Mouse (Mus musculus): ENCODE results near the gene Ntf5. TPM values are rescaled to one million over a fixed set of nuclear protein-coding genes. Genes with fewer than 3 reads are reported as not detected.
"Not testable (repeated sequence)": the region's sequence is repeated elsewhere in the genome, so short reads cannot be mapped to it uniquely, and the experiment has no call there.

Gene Ntf5
- total RNA-seq, 2 experiments from 2014 or later = 0.22 to 0.26 TPM

DNA sequence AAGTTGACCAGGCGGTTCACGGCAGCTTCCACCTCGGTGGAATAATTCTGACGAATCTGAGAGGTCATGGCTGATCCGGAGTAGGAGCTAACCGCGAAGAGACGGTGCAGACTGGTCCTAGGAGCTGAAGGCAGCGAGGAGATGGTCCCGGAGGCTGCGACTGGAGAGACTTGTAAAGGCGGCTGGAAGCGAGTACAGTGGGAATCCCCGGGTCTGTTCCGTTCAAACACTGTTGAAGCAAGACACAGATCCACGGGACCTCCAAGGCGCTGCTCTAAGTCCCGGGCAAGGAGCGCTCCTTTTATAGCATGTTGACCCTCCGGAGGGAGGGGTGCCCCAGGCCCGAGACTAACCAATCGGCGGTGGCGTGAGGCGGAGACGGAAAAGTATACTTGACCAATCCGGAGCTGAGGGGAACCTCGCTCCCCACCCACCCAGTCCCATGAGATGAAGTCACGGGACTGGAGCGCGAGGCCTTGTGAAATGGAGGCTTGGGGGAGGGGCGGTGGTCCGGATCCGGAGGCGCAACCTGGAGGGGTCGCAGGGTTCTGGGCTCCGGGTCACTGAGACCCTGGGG, 46.2 kb downstream of the Ntf5 start, which contains the start of gene Ftl1:
Gene Ftl1, minus strand, starts transcription at position 321 of the 577 bp plus-strand sequence.
- intact Hi-C loops (cut with DNase I) = loop anchor here (2.0 kb wide), 1 partner anchor 25 kb away; the partner anchor contains the start of gene Gys1
- peak; percentile 97 to 98 for DNase-seq

DNA sequence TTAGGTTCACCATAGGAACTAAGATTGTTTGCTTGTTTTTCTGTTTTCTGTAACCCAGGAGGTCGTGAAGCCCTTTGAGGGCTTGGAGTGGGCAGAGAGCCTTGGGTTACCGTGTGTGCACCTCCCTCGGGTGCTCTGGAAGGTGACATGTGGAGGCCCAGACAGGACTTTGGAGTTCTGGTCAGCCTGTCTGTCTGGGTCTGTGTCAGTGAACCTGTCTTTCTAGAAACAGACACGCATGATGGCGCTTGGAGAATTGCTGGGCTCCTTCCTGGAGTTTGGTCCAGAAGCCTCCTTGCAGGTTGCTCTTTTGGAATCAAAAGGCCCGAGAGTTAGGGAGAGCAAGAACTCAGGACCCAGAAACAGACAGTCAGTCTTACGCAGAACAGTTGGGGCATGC, 46.9 kb downstream of the Ntf5 start:
- intact Hi-C loops (cut with DNase I) = no loop called here
- DNase-seq = no peak

- intact Hi-C loops (cut with DNase I) = no loop called here
Measured at GRCm38 (mm10) chr7:45460860-45461314, 47.4 kb downstream of the Ntf5 start.

DNA sequence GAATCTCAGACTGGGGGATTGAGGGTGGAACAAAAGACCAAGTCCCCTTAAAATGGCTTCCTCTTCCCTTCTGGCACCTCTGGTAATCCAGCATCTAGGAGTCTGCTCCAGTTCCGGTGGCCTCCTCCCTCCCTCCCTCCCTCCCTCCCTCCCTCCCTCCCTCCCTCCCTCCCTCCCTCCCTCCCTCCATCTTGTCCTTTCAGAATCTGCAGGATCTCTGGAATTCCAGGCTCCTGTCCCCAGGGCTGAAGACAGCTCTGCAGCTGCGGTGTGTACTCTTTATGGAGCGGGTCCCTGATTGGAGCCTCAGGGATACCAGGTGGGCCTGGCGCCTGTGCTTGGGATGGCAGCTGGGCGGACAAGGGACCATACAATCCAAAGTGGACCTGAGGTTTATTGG, 47.8 kb downstream of the Ntf5 start:
- no peak for DNase-seq
- intact Hi-C loops (cut with DNase I) = no loop called here

More at GRCm38 (mm10) chr7:45460860-45461314, 47.4 kb downstream of the Ntf5 start:
- peak; percentile 68 to 72 for DNase-seq

- intact Hi-C loops (cut with DNase I) = no loop called here
- DNase-seq = no peak
Measured at GRCm38 (mm10) chr7:45461781-45462180, 48.3 kb downstream of the Ntf5 start.

GRCm38 (mm10) chr7:45462325-45462724, 48.8 kb downstream of the Ntf5 start:
- intact Hi-C loops (cut with DNase I) = no loop called here
- DNase-seq = no peak

- DNase-seq; intact Hi-C loops (cut with DNase I): not testable (repeated sequence)
Measured at GRCm38 (mm10) chr7:45462868-45463267, 49.4 kb downstream of the Ntf5 start.

DNA sequence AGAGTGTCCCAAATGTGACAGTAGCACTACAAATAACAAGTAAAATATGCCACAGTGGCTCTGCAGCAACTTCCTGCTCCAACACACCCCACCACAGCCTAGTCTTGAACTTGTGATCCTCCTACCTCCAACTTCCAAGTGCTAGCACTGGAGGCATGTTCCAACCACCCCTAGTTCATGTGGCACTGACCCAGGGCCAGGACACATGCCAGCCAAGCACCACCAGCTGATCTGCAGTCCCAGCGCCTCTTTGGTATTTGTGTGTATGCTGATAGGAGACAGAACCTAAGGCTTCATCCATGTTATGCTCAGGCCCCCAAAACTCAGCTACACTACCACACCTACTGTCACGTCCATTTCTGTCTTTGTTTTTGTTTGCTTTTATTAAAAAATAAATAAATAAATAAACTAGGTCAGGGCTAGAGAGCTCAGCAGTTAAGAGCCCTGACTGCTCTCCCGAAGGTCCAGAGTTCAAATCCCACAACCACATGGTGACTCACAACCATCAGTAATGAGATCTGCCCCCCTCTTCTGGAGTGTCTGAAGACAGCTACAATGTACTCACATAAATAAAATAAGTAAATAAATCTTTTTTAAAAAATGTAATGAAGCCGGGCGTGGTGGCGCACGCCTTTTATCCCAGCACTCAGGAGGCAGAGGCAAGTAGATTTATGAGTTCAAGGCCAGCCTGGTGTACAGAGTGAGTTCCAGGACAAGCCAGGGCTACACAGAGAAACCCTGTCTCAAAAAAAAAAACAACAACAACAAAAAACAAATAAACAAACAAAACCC, 50.7 kb downstream of the Ntf5 start:
- intact Hi-C loops (cut with DNase I) = no loop called here
- no peak for DNase-seq

- no peak for DNase-seq
- intact Hi-C loops (cut with DNase I) = no loop called here
Measured at GRCm38 (mm10) chr7:45465112-45465511, 51.6 kb downstream of the Ntf5 start.

GRCm38 (mm10) chr7:45465549-45465948, 52.1 kb downstream of the Ntf5 start:
- intact Hi-C loops (cut with DNase I) = no loop called here
- DNase-seq = no peak

GRCm38 (mm10) chr7:45466283-45467089, 53.0 kb downstream of the Ntf5 start, which contains the start of gene Bax:
Bax (minus strand) TSS chr7:45466898.
- peak; percentile 96 to 97 for DNase-seq
- intact Hi-C loops (cut with DNase I) = loop anchor here (2.0 kb wide), 1 partner anchor 56 kb away; no protein-coding TSS in a partner anchor

Small RNA genes within 50 kb of the gene (microRNA-seq; reads per million reads assigned to microRNA genes)
- 0 reads per million in 2 experiments for gene Gm22133

Other genes starting within 250 kb of the Ntf5 start
- gene Slc17a7, start 249.7 kb upstream of the Ntf5 start, total RNA-seq (2021) = 1 to 10 TPM; 6.1 to 6.7 TPM
- not detected for gene Gfy, start 234.1 kb upstream of the Ntf5 start, total RNA-seq (2021)
- not detected for gene Pth2, start 232.7 kb upstream of the Ntf5 start, total RNA-seq (2021)
- gene Ccdc155, start 208.8 kb upstream of the Ntf5 start, total RNA-seq (2021) = not detected
- gene Dkkl1, start 201.5 kb upstream of the Ntf5 start, total RNA-seq (2021) = not detected
- gene Tead2, start 197.9 kb upstream of the Ntf5 start, total RNA-seq (2021) = 10 to 100 TPM; 27.5 to 32.3 TPM
- 1 to 10 TPM; 3.0 to 4.0 TPM for gene Cd37, start 174.6 kb upstream of the Ntf5 start, total RNA-seq (2021)
- not detected for gene Slc6a16, start 172.6 kb upstream of the Ntf5 start, total RNA-seq (2021)
- gene Slc6a21, start 136.2 kb upstream of the Ntf5 start, total RNA-seq (2021) = not detected
- 10 to 100 TPM; 21.0 to 26.1 TPM for gene Trpm4, start 79.9 kb upstream of the Ntf5 start, total RNA-seq (2021)
- gene Hrc, start 78.4 kb upstream of the Ntf5 start, total RNA-seq (2021) = 100 to 1,000 TPM; 320 to 351 TPM
- gene Ppfia3, start 46.7 kb upstream of the Ntf5 start, total RNA-seq (2021) = under 1 TPM; 0.22 to 0.31 TPM
- 1 to 10 TPM in 1 of 2 experiments, under 1 TPM in 1; 0.97 to 1.1 TPM for gene Lin7b, start 43.1 kb upstream of the Ntf5 start, total RNA-seq (2021)
- 100 to 1,000 TPM; 146 to 161 TPM for gene Snrnp70, start 18.0 kb upstream of the Ntf5 start, total RNA-seq (2021)
- gene Kcna7, start 8.0 kb upstream of the Ntf5 start, total RNA-seq (2021) = under 1 TPM; 0.41 to 0.79 TPM
- not detected for gene Lhb, start 7.1 kb downstream of the Ntf5 start, total RNA-seq (2021)
- gene Gys1, start 21.1 kb downstream of the Ntf5 start, total RNA-seq (2021) = 10 to 100 TPM; 74.6 to 79.0 TPM
- 10 to 100 TPM; 30.4 to 30.7 TPM for gene Ruvbl2, start 24.4 kb downstream of the Ntf5 start, total RNA-seq (2021)
- 100 to 1,000 TPM; 232 to 268 TPM for gene Ftl1, start 46.2 kb downstream of the Ntf5 start, total RNA-seq (2021)
- gene Bax, start 53.2 kb downstream of the Ntf5 start, total RNA-seq (2021) = 10 to 100 TPM; 44.5 to 45.8 TPM
- not detected for gene Tulp2, start 68.2 kb downstream of the Ntf5 start, total RNA-seq (2021)
- 1 to 10 TPM; 2.2 to 2.5 TPM for gene Gm45808, start 73.1 kb downstream of the Ntf5 start, total RNA-seq (2021)
- gene Dhdh, start 75.1 kb downstream of the Ntf5 start, total RNA-seq (2021) = 1 to 10 TPM; 4.7 to 6.0 TPM
- gene Nucb1, start 96.7 kb downstream of the Ntf5 start, total RNA-seq (2021) = 100 to 1,000 TPM; 144 to 151 TPM
- 10 to 100 TPM; 24.5 to 45.4 TPM for gene Ppp1r15a, start 112.6 kb downstream of the Ntf5 start, total RNA-seq (2021)
- gene Plekha4, start 112.6 kb downstream of the Ntf5 start, total RNA-seq (2021) = 1 to 10 TPM; 4.1 to 5.6 TPM
- gene Hsd17b14, start 141.2 kb downstream of the Ntf5 start, total RNA-seq (2021) = under 1 TPM; 0.25 to 0.34 TPM
- gene Bcat2, start 156.5 kb downstream of the Ntf5 start, total RNA-seq (2021) = 10 to 100 TPM; 54.7 to 54.9 TPM
- gene Fgf21, start 201.8 kb downstream of the Ntf5 start, total RNA-seq (2021) = not detected
- not detected for gene Fut1, start 203.6 kb downstream of the Ntf5 start, total RNA-seq (2021)
- under 1 TPM; 0.22 to 0.65 TPM for gene Izumo1, start 208.1 kb downstream of the Ntf5 start, total RNA-seq (2021)
- gene Rasip1, start 213.8 kb downstream of the Ntf5 start, total RNA-seq (2021) = 10 to 100 TPM; 51.9 to 52.4 TPM
- 1 to 10 TPM; 7.5 to 8.5 TPM for gene Mamstr, start 226.3 kb downstream of the Ntf5 start, total RNA-seq (2021)